Mouse (Mus musculus) activated CD4-positive, CD25-positive, alpha-beta regulatory T cell, adult 4 months (primary cell): Measurements from ENCODE around the gene Cd300lg. TPM values are rescaled to one million over a fixed set of nuclear protein-coding genes. Genes with fewer than 3 reads are reported as not detected.

ENCODE experiments used
- ATAC-seq: one replicate; pipeline ENCODE4 v1.8.0; 2017
- polyA plus RNA-seq, 2 experiments: library from polyadenylated mRNA; unstranded; fragments of 100-300 nt; shearing (Covaris generic); gene quantifications; one replicate each; pipeline ENCODE4 v1.2.1; 2017

Cd300lg gene
- polyA plus RNA-seq, result under 1 TPM in 1 of 2 experiments, not detected in 1; 0.13 TPM

DNA sequence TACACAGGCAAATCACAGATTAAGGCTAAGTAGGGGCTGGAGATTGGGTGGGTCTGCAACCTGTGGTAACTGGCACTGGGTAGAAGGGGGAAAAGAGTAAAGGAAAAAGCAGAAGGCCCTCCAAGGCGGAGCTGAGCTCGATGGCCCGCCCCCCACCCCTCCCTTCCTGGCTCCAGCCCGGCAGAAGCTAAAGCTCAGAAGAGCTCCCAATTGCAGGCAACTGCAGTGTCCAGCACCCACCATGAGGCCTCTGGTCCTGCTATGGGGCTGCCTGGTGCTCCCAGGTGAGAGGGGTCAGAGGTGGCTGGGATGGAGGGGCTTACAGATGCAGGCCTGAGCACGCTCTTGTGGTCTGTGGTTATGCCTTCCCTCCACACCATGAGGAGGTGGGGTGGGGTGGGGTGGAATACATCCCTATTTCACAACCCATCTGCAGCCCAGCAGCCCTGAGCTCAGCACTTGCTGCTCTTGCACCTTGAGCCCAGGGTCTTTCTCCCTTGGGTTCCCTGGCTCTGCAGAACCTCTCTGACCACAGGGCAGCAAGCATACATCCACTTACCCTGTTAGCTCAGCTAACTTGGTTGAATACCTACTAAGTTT is at the start of gene Cd300lg:
TSS of gene Cd300lg (plus strand) at position 160 of the 600 bp plus-strand sequence.
- no peak for ATAC-seq

- no peak for ATAC-seq
Measured at GRCm38 (mm10) chr11:101991813-101992212, 49.5 kb upstream of the Cd300lg start.

GRCm38 (mm10) chr11:101992411-101992810 is 48.9 kb upstream of the Cd300lg start:
- no peak for ATAC-seq

DNA sequence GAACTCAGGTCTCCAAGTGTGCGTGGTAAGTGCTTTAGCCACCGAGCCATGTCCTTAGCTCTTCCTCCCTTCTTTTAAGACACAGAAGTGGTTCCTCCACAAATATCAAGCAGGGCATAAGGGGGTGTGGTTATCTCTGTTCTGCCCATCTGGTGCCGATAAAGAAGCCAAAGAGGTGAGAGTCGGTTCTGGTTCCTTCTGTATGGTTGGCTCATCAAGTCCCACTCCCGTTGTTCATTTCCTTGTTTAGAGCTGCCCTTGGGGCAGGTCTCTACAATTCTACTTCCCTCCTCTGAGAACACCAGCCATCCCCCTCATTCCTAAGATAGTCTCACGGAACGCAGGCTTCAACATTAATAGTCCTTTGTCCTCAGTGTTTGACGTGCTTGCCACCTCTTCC is 47.2 kb upstream of the Cd300lg start:
- ATAC-seq, result no peak

GRCm38 (mm10) chr11:101995938-101996337 is 45.4 kb upstream of the Cd300lg start:
- no peak for ATAC-seq

DNA sequence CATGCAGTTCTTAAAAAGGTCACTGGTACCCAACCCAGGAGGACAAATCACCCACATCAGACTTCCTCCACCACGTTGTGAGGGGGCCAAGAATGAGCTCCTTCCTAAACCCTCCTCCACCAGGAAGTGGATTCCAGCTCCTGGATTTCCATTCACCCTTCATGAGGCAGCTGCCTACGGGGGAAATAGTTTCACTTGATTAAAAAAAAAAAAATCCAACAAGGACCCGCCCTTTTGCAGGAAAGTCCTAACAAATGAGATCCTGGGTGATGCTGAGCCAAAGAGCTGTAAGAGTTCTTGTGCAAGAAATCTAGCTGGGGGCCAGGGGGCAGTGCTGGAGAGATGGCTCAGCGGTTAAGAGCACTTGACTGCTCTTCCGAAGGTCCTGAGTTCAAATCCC is 43.1 kb upstream of the Cd300lg start:
- no peak for ATAC-seq

GRCm38 (mm10) chr11:101999466-101999865 is 41.8 kb upstream of the Cd300lg start:
- no peak for ATAC-seq

DNA sequence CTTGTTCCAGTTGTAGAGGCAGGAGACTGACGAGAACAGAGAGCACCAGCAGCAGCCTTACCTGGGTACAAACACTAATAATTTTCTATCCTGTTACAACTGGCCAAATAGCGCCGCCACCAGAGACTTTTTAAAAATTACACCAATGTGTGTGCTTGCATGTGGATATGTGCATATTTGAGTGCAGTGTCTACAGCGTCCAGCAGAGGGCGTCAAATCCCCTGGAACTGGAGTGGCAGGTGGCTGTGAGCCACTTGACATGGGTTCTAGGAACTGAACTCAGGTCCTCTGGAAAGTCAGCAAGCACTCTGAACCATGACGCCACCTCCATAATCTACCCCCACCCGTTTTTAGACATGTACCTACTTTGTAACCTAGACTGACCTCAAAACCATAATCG is 37.1 kb upstream of the Cd300lg start:
- no peak for ATAC-seq

- no peak for ATAC-seq
Measured at GRCm38 (mm10) chr11:102006271-102006670, 35.0 kb upstream of the Cd300lg start.

DNA sequence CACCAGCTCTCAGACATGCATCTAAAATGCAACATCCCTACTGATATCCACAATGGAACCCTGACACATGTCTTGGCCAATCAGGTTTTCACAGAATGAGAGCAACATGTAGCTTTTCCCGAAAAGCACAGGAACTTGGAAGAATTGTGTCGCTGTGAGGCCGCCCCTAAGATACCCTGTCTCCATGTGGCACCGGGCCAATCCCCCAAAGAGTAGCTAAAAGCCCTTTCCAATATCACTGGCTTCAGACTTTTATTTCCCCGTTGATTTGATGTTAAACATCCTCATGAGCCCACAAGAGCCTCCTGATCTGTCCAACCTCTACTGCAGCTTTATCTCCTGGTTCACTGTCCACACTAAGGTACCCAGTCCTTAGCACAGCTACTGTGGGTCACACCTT is 34.6 kb upstream of the Cd300lg start:
- no peak for ATAC-seq

DNA sequence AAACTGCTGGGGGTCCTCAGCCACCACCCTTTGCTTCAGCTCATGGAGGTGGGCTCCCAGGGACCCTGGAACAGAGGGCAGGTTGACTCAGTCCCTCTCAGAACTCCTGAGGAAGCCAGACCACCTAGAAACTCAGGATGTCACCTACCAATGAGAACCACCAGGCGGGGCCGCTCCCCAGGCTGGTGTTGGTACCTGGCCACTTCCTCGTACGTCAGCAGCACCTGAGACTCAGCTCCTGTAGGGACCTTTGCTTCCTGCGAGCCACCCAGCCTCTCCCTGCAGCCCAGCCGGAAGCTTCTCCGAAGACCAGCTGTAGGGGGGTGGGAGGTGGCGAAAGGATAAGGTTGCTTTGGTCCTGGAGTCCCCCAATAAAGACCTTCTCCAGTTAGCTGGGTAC is 32.9 kb upstream of the Cd300lg start:
- no peak for ATAC-seq

DNA sequence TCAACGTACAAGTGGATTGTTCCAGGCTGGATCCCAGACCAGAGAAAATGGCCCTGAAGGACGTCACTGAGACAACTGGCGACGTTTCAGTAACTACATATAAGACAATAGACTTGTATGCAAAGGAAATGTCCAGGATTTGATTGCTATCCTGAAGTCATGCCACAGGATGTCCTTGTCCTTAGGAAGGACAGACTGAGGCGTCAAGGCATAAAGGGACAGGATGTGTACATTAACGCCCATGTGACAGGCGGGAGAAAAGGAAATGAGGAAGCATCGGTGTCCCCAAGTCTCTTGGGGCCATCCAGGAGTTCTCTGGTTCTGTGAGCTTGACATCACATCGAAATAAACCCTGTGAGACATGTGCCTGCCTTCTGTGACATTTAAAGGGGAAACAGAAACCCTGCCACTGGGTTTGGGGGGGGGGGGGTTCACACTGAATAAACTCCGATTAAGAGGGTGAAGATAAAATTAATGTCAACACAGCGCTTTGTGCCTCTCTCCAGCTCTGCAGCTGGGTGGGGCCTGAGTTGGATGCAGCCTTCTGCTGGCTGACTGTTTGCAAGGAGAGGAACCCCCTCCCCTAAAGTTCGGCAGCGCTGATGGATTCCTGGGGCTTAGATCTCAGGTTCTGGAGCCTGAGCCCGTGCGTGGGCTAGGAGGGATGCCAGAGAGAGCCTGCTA is 32.2 kb upstream of the Cd300lg start:
- ATAC-seq, result no peak

- no peak for ATAC-seq
Measured at GRCm38 (mm10) chr11:102010140-102010539, 31.2 kb upstream of the Cd300lg start.

- no peak for ATAC-seq
Measured at GRCm38 (mm10) chr11:102011510-102011909, 29.8 kb upstream of the Cd300lg start.

DNA sequence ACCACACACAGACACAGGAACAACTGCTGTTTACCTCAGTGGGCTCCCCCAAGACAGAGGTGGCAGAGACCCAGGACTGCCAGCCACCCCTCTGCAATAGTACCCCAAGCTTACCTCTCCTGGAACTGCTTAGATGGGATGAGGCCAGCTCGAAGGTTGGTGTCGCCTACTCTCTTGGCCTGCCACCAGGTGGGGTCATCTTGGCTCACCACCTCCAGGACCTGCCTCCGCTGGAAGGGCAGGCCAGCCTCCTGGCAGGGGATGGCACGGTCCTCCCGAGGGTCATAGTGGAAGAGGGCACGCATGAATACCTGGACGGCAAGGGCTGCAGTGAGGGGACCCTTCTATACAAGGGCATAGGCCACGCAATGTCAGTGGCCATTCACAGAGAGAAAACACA is 28.1 kb upstream of the Cd300lg start:
- ATAC-seq, result no peak

- ATAC-seq, result no peak
Measured at GRCm38 (mm10) chr11:102015472-102015871, 25.8 kb upstream of the Cd300lg start.

DNA sequence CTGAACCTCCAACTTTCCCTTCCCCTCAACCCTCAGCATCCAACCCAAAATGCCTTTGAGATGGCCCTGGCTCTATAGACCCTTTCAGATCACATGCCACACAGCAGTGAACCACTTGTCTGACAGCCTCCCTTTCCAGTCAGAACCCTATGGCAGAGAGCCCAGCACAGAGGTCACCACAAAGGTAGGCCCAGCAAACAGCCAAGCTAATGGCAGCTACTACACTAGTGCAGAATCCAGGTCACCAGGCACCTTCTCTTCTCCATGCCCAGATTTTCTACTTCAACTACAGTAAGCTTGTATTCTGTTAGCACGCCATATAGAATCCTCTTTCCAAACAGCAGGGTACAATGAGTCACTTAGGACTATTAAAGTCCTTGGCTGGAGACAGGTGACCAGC is 25.2 kb upstream of the Cd300lg start:
- no peak for ATAC-seq

DNA sequence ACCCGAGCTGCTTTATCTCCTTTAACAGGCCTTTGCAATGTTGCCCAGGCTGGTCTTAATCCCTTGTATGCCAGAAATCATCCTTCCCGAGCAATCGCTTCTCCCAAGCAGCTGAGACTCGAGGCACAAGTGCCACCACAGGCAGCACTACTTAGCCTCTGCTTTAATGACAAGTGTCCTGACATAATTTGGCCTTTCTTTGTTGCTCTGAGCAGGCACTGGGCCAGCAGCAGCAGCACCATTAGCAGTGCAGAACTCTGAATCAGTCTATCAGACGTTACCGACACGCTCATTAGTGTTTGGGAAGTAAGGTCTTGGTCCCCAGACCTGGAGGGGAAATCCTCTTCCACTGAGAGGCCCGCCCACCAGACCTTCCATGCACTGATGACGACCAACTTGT is 21.6 kb upstream of the Cd300lg start:
- ATAC-seq, result no peak

GRCm38 (mm10) chr11:102021196-102021595 is 20.1 kb upstream of the Cd300lg start:
- ATAC-seq, result no peak

DNA sequence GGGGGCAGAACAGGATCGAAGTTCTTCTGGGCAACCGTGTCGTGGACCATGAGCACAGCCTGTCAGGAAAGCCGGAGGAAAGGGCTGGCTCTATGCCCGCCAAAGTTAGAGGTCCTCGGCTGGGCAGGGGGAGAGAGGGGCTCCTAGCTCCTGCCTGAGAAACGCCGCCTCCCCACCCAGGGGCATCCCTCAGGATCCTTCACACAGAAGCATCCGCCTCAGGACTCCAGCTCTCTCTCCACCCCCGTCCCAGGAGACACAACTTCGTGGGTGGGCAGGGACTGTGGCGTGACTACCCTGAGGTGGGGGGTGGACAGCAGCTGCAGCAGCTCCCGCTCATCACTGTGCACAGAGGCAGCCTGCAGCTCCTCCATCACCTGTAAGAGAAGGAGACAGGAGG is 17.9 kb upstream of the Cd300lg start:
- ATAC-seq, result no peak

GRCm38 (mm10) chr11:102024084-102024758 is 17.1 kb upstream of the Cd300lg start:
- ATAC-seq, result no peak

DNA sequence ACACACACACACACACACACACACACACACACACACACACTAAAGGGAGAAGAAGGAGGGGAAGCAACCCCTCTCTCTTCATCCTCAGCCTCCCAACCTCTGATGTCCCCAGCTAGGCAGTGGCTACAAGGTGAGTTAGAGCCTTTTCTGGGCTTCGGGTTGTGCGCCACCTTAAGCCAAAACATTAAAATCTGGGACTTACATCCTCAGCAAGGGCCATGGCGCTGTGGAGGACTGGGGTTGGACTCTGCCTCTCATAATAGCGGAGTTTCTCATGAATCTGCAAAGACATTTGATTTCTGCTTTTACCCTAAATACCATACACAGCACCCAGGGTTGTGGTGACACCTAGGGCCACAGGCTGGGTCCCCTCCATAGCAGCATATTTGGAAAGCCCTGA is 16.4 kb upstream of the Cd300lg start:
- ATAC-seq, result no peak

DNA sequence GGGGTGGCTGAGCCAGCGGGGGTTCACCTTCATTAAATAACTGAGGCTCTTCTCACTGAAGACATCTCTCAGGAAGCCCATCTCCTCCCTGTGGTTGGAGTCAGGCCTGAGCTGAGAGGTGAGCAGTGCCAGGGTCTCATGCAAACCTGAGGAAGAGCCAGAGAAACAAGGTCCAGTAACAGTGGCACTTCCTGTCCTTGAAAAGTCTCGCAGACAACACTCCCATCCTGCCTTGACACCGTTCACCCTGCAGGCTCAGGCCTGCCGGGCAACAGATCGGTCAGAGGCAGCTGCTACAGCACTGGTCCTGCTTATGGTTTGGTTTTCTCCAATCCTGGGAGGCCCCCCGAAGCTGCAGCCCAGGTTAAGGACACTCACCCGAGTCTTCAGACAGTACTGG is 16.0 kb upstream of the Cd300lg start:
- ATAC-seq, result no peak
